Mouse (Mus musculus): ENCODE measurements around the gene Pced1a. TPM values are rescaled to one million over a fixed set of nuclear protein-coding genes. Genes with fewer than 3 reads are reported as not detected.
"Not testable (repeated sequence)": the region's sequence is repeated elsewhere in the genome, so short reads cannot be mapped to it uniquely, and the experiment has no call there.

The Pced1a gene
- polyA plus RNA-seq, 1 experiment from 2014 or later = 10.3 TPM

DNA sequence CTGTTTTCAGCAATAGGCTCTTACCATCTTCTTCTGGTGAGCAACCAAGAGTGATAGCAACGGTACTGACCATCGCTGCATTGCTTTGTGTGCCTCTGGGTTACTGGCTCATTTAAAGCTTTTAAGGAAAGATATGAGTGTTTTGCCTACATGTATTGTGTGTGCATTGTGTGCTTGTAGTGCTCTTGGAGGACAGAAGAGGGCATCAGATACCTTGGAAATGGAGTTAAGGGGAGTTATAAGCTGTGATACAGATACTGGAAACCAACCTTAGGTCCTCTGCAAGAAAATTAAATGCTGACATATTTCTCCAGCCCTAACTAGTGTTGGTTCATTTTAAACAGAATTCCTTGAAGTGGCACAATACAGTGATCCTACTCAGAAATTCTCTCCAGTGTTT lies 35.7 kb downstream of the Pced1a start:
- H3K9me3 ChIP-seq (ENCODE audit: control insufficient read depth, low read length) = no peaks in the 10 kb centered on the region
- H3K4me3 ChIP-seq (ENCODE audit: low read depth, low read length) = no peak overlapping the region
- H3K4me2 ChIP-seq (replicated peaks; ENCODE audit: low read depth, low read length) = no peak overlapping the region
- no peaks in the 10 kb centered on the region for H3K36me3 ChIP-seq (ENCODE audit: control insufficient read depth, insufficient read depth, low read length)
- no peak overlapping the region for H3K27ac ChIP-seq (ENCODE audit: low read depth, low read length)
- no peaks in the 10 kb centered on the region for H3K27me3 ChIP-seq (ENCODE audit: control insufficient read depth, insufficient read depth, low read length)
- 74% methylated on average over 2 of the region's 2 CpGs for WGBS
- ATAC-seq (ENCODE audit: low FRiP score) (no peak), DNase-seq (ENCODE audit: low spot score) (peak; percentile 13)
- no peak overlapping the region for H3K9ac ChIP-seq (ENCODE audit: low read depth, low read length)
- H3K4me1 ChIP-seq (replicated peaks; ENCODE audit: control insufficient read depth, insufficient read depth, low read length) = no peaks in the 10 kb centered on the region

DNA sequence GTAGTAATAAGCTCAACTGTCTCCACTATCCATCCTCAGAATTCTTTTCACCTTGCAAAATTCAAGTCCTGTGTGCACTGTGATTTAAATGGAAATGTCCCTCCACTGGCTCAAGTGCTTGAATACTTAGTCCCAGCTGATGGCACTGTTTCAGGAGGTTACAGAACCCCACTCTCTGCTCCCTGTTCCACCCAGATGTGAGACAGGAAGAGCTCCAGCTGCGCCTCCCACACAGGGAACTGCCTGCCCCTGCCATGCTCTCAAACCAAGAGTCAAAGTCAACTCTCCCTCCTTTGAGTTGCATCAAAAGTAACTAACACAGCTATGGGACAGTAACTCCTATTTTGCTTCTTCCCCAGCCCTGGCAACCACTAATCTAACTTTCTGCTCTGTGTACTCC lies 38.3 kb downstream of the Pced1a start:
- WGBS = 76% methylated on average over 1 of the region's 1 CpGs

DNA sequence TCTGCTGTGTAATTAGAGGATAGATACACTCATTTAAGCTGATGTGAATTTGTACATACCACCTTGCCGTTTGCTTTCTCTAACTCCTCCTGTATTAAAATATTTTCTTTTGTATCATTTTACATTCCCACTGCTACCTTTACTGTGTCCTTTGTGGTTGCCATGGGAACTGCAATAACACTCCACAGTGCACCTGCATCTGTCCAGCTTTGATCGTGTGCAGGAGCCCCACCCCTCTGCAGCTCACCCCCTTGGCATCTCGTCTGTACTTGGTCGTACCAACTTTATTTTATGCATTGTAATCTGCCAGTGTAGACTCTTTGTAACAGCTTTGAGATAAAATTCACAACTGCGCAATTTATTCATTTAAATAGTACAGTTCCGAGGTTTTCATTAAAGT lies 40.6 kb downstream of the Pced1a start:
- ATAC-seq (ENCODE audit: low FRiP score) (no peak), DNase-seq (ENCODE audit: low spot score) (no peak)
- Histone ChIP-seq H3K4me3 (ENCODE audit: low read depth, low read length) (no peak overlapping the region), H3K27ac (ENCODE audit: low read depth, low read length) (no peak overlapping the region), H3K36me3 (ENCODE audit: control insufficient read depth, insufficient read depth, low read length) (no peaks in the 10 kb centered on the region), H3K9ac (ENCODE audit: low read depth, low read length) (no peak overlapping the region), H3K4me2 (replicated peaks; ENCODE audit: low read depth, low read length) (no peak overlapping the region), H3K9me3 (ENCODE audit: control insufficient read depth, low read length) (no peaks in the 10 kb centered on the region), H3K4me1 (replicated peaks; ENCODE audit: control insufficient read depth, insufficient read depth, low read length) (no peaks in the 10 kb centered on the region), H3K27me3 (ENCODE audit: control insufficient read depth, insufficient read depth, low read length) (no peaks in the 10 kb centered on the region)
- WGBS = 80% methylated on average over 6 of the region's 6 CpGs

More for the DNA sequence above, 38.3 kb downstream of the Pced1a start:
- H3K4me2 ChIP-seq (replicated peaks; ENCODE audit: low read depth, low read length) = no peak overlapping the region
- H3K9me3 ChIP-seq (ENCODE audit: control insufficient read depth, low read length) = no peaks in the 10 kb centered on the region
- H3K9ac ChIP-seq (ENCODE audit: low read depth, low read length) = no peak overlapping the region
- H3K36me3 ChIP-seq (ENCODE audit: control insufficient read depth, insufficient read depth, low read length) = no peaks in the 10 kb centered on the region
- H3K4me1 ChIP-seq (replicated peaks; ENCODE audit: control insufficient read depth, insufficient read depth, low read length) = no peaks in the 10 kb centered on the region
- no peak overlapping the region for H3K4me3 ChIP-seq (ENCODE audit: low read depth, low read length)
- no peak overlapping the region for H3K27ac ChIP-seq (ENCODE audit: low read depth, low read length)
- no peaks in the 10 kb centered on the region for H3K27me3 ChIP-seq (ENCODE audit: control insufficient read depth, insufficient read depth, low read length)
- DNase-seq (ENCODE audit: low spot score) = no peak
- ATAC-seq (ENCODE audit: low FRiP score) = no peak

DNA sequence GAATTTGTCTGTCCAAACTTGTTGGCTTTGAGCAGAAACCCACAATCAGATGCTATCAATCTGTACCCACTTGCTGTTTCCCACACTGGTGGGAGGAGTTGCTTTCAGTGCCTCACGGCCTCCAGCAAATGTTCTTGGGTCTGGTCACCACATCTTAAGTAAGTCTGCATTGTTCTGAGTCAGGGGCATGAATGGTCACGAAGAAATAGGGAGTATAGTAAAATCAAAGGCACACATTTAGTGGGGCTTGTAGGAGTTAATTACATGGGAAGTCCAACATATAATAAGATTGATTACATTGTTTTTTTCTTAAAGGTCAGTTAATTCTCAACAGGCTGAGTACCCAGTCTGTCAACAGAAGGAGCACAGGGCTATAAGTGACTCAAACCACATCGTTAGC lies 41.3 kb downstream of the Pced1a start:
- no peaks in the 10 kb centered on the region for H3K9me3 ChIP-seq (ENCODE audit: control insufficient read depth, low read length)
- H3K27me3 ChIP-seq (ENCODE audit: control insufficient read depth, insufficient read depth, low read length) = no peaks in the 10 kb centered on the region
- no peak overlapping the region for H3K4me3 ChIP-seq (ENCODE audit: low read depth, low read length)
- H3K9ac ChIP-seq (ENCODE audit: low read depth, low read length) = no peak overlapping the region
- no peaks in the 10 kb centered on the region for H3K36me3 ChIP-seq (ENCODE audit: control insufficient read depth, insufficient read depth, low read length)
- ATAC-seq (ENCODE audit: low FRiP score) = no peak
- H3K4me2 ChIP-seq (replicated peaks; ENCODE audit: low read depth, low read length) = no peak overlapping the region
- no peak for DNase-seq (ENCODE audit: low spot score)
- no peak overlapping the region for H3K27ac ChIP-seq (ENCODE audit: low read depth, low read length)
- no peaks in the 10 kb centered on the region for H3K4me1 ChIP-seq (replicated peaks; ENCODE audit: control insufficient read depth, insufficient read depth, low read length)
- WGBS = 48% methylated on average over 3 of the region's 3 CpGs

DNA sequence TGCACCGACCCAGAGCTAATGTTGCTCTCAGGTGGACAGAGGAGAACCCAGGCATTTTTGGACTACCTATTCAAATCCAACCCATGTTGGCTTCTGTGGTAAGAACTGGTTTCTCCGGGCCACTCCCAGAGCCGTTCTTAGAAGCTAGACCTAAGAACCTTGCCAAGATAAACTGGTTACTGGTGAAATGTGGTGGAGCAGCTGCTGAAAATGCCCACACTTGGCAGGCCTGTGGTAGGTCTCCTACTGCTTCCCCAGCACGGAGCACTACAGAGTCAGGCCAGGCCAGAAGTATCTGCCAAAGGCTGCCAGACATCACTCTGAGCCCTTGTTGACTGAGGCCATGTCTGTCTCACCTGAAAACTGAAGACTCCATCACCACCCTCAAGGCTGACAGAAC lies 49.5 kb downstream of the Pced1a start:
- DNase-seq (ENCODE audit: low spot score) (no peak), ATAC-seq (ENCODE audit: low FRiP score) (no peak)
- 78% methylated on average over 4 of the region's 4 CpGs for WGBS

DNA sequence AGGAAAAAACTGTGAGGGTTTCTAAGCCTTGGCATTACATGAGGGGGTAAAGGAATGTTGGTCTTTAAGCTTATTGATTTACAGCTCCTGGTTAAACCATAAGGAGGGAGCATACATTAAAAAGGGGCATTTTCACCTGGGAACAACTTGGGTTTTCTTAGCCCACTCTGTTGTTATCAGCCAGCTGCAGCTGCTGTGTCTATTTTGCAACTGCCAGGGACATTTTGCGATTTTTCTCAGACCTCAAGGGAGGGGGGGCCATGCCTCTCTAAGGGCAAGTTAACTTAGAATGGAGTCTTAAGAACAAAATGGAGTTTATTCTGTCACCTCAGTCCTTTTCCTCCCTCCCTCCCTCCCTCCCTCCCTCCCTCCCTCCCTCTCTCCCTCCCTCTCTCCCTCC lies 51.5 kb downstream of the Pced1a start:
- not testable (repeated sequence) for H3K9ac ChIP-seq (ENCODE audit: low read depth, low read length); H3K4me2 ChIP-seq (replicated peaks; ENCODE audit: low read depth, low read length); H3K9me3 ChIP-seq (ENCODE audit: control insufficient read depth, low read length); H3K27ac ChIP-seq (ENCODE audit: low read depth, low read length); H3K27me3 ChIP-seq (ENCODE audit: control insufficient read depth, insufficient read depth, low read length); H3K36me3 ChIP-seq (ENCODE audit: control insufficient read depth, insufficient read depth, low read length); ATAC-seq (ENCODE audit: low FRiP score); DNase-seq (ENCODE audit: low spot score); H3K4me3 ChIP-seq (ENCODE audit: low read depth, low read length); H3K4me1 ChIP-seq (replicated peaks; ENCODE audit: control insufficient read depth, insufficient read depth, low read length)
- WGBS = 68% methylated on average over 1 of the region's 1 CpGs

More for the DNA sequence above, 49.5 kb downstream of the Pced1a start:
- Histone ChIP-seq H3K27me3 (ENCODE audit: control insufficient read depth, insufficient read depth, low read length) (no peaks in the 10 kb centered on the region), H3K4me3 (ENCODE audit: low read depth, low read length) (no peak overlapping the region), H3K4me1 (replicated peaks; ENCODE audit: control insufficient read depth, insufficient read depth, low read length) (no peaks in the 10 kb centered on the region), H3K27ac (ENCODE audit: low read depth, low read length) (no peak overlapping the region), H3K4me2 (replicated peaks; ENCODE audit: low read depth, low read length) (no peak overlapping the region), H3K9ac (ENCODE audit: low read depth, low read length) (no peak overlapping the region), H3K9me3 (ENCODE audit: control insufficient read depth, low read length) (no peaks in the 10 kb centered on the region), H3K36me3 (ENCODE audit: control insufficient read depth, insufficient read depth, low read length) (no peaks in the 10 kb centered on the region)

DNA sequence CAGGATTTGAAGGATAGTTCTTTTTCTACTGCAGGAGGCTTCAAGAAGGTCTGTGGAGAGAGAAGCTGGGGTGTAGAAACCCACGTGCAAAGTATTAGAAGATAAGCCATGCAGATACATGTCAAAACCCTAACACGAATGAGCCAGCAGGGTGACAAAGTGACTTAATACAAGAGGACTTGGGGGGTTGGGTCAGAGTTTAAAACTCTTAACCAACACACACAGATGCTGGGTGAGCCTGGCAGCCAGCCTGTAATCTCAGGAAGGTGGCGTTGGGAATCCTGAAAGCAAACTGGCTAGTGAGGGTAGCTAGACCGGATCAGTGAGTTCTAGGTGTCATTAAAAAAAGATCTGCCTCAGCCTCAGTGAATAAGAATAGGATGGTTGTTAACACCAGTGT lies 57.1 kb downstream of the Pced1a start:
- WGBS = 76% methylated on average over 4 of the region's 4 CpGs
- H3K36me3 ChIP-seq (ENCODE audit: control insufficient read depth, insufficient read depth, low read length) = no peaks in the 10 kb centered on the region
- no peak overlapping the region for H3K9ac ChIP-seq (ENCODE audit: low read depth, low read length)
- H3K27ac ChIP-seq (ENCODE audit: low read depth, low read length) = no peak overlapping the region
- no peaks in the 10 kb centered on the region for H3K9me3 ChIP-seq (ENCODE audit: control insufficient read depth, low read length)
- no peak overlapping the region for H3K4me3 ChIP-seq (ENCODE audit: low read depth, low read length)
- H3K27me3 ChIP-seq (ENCODE audit: control insufficient read depth, insufficient read depth, low read length) = peaks cover 17% of the 10 kb centered on the region
- no peak overlapping the region for H3K4me2 ChIP-seq (replicated peaks; ENCODE audit: low read depth, low read length)
- 0 out of 2 replicates have a peak, but pooled peaks cover 3% of the 10 kb centered on the region for H3K4me1 ChIP-seq (replicated peaks; ENCODE audit: control insufficient read depth, insufficient read depth, low read length)
- ATAC-seq (ENCODE audit: low FRiP score) = no peak
- DNase-seq (ENCODE audit: low spot score) = no peak

Other genes starting within 250 kb of the Pced1a start
- 698 and 723 TPM in 2 replicates for gene Snrpb, start 245.3 kb downstream of the Pced1a start, polyA plus RNA-seq (2014; fragmentation: Nextera tagmentation; extraction: Ambion mirVana)
- not detected in 2 replicates for gene Tmc2, start 229.5 kb downstream of the Pced1a start, polyA plus RNA-seq (2014; fragmentation: Nextera tagmentation; extraction: Ambion mirVana)
- 297 and 331 TPM in 2 replicates for gene Nop56, start 150.3 kb downstream of the Pced1a start, polyA plus RNA-seq (2014; fragmentation: Nextera tagmentation; extraction: Ambion mirVana)
- gene Idh3b, start 140.2 kb downstream of the Pced1a start, polyA plus RNA-seq (2014; fragmentation: Nextera tagmentation; extraction: Ambion mirVana) = 141 and 147 TPM in 2 replicates
- gene Ebf4, start 129.5 kb downstream of the Pced1a start, polyA plus RNA-seq (2014; fragmentation: Nextera tagmentation; extraction: Ambion mirVana) = 1.1 and 1.2 TPM in 2 replicates
- 31.8 and 32.1 TPM in 2 replicates for gene Cpxm1, start 27.1 kb downstream of the Pced1a start, polyA plus RNA-seq (2014; fragmentation: Nextera tagmentation; extraction: Ambion mirVana)
- not detected in 2 replicates for gene Gm28372, start 19.5 kb downstream of the Pced1a start, polyA plus RNA-seq (2014; fragmentation: Nextera tagmentation; extraction: Ambion mirVana)
- not detected in 2 replicates for gene 1700020A23Rik, start 19.4 kb downstream of the Pced1a start, polyA plus RNA-seq (2014; fragmentation: Nextera tagmentation; extraction: Ambion mirVana)
- gene Tmem239, start 18.2 kb downstream of the Pced1a start, polyA plus RNA-seq (2014; fragmentation: Nextera tagmentation; extraction: Ambion mirVana) = not detected in 2 replicates
- gene Vps16, start 362 bp downstream of the Pced1a start, polyA plus RNA-seq (2014; fragmentation: Nextera tagmentation; extraction: Ambion mirVana) = 70.2 and 78.5 TPM in 2 replicates
- gene Ptpra, start 25.6 kb upstream of the Pced1a start, polyA plus RNA-seq (2014; fragmentation: Nextera tagmentation; extraction: Ambion mirVana) = 102 TPM in 2 replicates
- gene Mrps26, start 139.0 kb upstream of the Pced1a start, polyA plus RNA-seq (2014; fragmentation: Nextera tagmentation; extraction: Ambion mirVana) = 77.4 and 86.5 TPM in 2 replicates
- not detected in 2 replicates for gene Oxt, start 151.5 kb upstream of the Pced1a start, polyA plus RNA-seq (2014; fragmentation: Nextera tagmentation; extraction: Ambion mirVana)
- gene Avp, start 157.9 kb upstream of the Pced1a start, polyA plus RNA-seq (2014; fragmentation: Nextera tagmentation; extraction: Ambion mirVana) = not detected in 2 replicates
- 20.2 and 22.0 TPM in 2 replicates for gene Fastkd5, start 205.3 kb upstream of the Pced1a start, polyA plus RNA-seq (2014; fragmentation: Nextera tagmentation; extraction: Ambion mirVana)
- 16.3 and 17.3 TPM in 2 replicates for gene Ubox5, start 205.3 kb upstream of the Pced1a start, polyA plus RNA-seq (2014; fragmentation: Nextera tagmentation; extraction: Ambion mirVana)
- 0.98 and 1.6 TPM in 2 replicates for gene Lzts3, start 218.1 kb upstream of the Pced1a start, polyA plus RNA-seq (2014; fragmentation: Nextera tagmentation; extraction: Ambion mirVana)
- gene Ddrgk1, start 240.0 kb upstream of the Pced1a start, polyA plus RNA-seq (2014; fragmentation: Nextera tagmentation; extraction: Ambion mirVana) = 50.2 and 57.7 TPM in 2 replicates
- gene Itpa, start 242.9 kb upstream of the Pced1a start, polyA plus RNA-seq (2014; fragmentation: Nextera tagmentation; extraction: Ambion mirVana) = 132 and 137 TPM in 2 replicates

Measured in hindbrain, embryonic 11.5 days (tissue).